Mouse (Mus musculus): ENCODE results near the gene B4galt5.

- TF ChIP-seq CHD2 (IDR thresholded peaks at IDR 0.05; ENCODE audit: low read depth, low read length), result no peak
- no peak for TF ChIP-seq HCFC1 (IDR thresholded peaks at IDR 0.05; ENCODE audit: borderline replicate concordance, insufficient read depth, low read length)
- TF ChIP-seq MAFK (IDR thresholded peaks at IDR 0.05; ENCODE audit: insufficient read depth, low read depth, low read length), result no peak
- TF ChIP-seq ZNF384 (IDR thresholded peaks at IDR 0.05; ENCODE audit: low read depth, low read length), result no peak
These were observed 30.0 kb upstream of the B4galt5 start for GRCm38 (mm10) chr2:167378972-167379371.
